Mouse (Mus musculus) small intestine, adult 2 months (tissue): Measurements from ENCODE around the gene Mrpl38. TPM values are rescaled to one million over a fixed set of nuclear protein-coding genes. Genes with fewer than 3 reads are reported as not detected.

Experiments used
- H3K27ac ChIP-seq: fragments of 200-500 bp; 2 replicates; pipeline ENCODE4 v1.5.1; 2012; ENCODE audit warnings: low read depth, low read length, control low read depth, inconsistent platforms; ENCODE audit not compliant: insufficient read depth
- H3K27me3 ChIP-seq: fragments of 200-500 bp; 2 replicates; pipeline ENCODE4 v1.6.1; 2012; ENCODE audit warnings: mild to moderate bottlenecking, moderate library complexity, low read length, inconsistent platforms; ENCODE audit not compliant: control insufficient read depth, insufficient read depth
- H3K36me3 ChIP-seq: fragments of 200-500 bp; 2 replicates; pipeline ENCODE4 v1.6.1; 2012; ENCODE audit warnings: mild to moderate bottlenecking, low read length, control low read depth, inconsistent platforms; ENCODE audit not compliant: control insufficient read depth, insufficient read depth
- H3K4me1 ChIP-seq: fragments of 200-500 bp; 2 replicates; pipeline ENCODE4 v1.6.1; 2012; ENCODE audit warnings: low read length, inconsistent platforms, mixed read lengths; ENCODE audit not compliant: control insufficient read depth, insufficient read depth, insufficient read length
- H3K4me3 ChIP-seq: fragments of 200-500 bp; 2 replicates; pipeline ENCODE4 v1.5.1; 2012; ENCODE audit warnings: low read depth, mild to moderate bottlenecking, control low read depth, inconsistent platforms, low read length, moderate library complexity
- CTCF ChIP-seq: fragments of 200-500 bp; IDR thresholded peaks from 2 replicates; pipeline ENCODE4 v1.5.1; 2012; ENCODE audit warnings: low read depth, mild to moderate bottlenecking, control low read depth, inconsistent platforms, low read length, moderate library complexity, mixed read lengths; ENCODE audit not compliant: insufficient replicate concordance, insufficient read length; ENCODE audit errors: extremely low read depth
- POLR2A ChIP-seq: fragments of 200-500 bp; IDR thresholded peaks from 2 replicates; pipeline ENCODE4 v1.6.1; 2012; ENCODE audit warnings: low read depth, mild to moderate bottlenecking, control low read depth, inconsistent platforms, low read length, moderate library complexity
- WGBS: fragments of 180-500 bp; shearing (Covaris S2); methylation state at CpG from one replicate; pipeline ENCODE4 v1.1.7; 2018; 5-methylcytosine and 5-hydroxymethylcytosine counted together
- polyA plus RNA-seq: library from polyadenylated mRNA; depleted of rRNA; stranded (reverse); fragments of >200 nt; gene quantifications from 2 replicates; pipeline ENCODE4 v1.2.3, GENCODE M21; 2012

Gene Mrpl38
- polyA plus RNA-seq, 1 experiment, result 40.1 TPM

DNA sequence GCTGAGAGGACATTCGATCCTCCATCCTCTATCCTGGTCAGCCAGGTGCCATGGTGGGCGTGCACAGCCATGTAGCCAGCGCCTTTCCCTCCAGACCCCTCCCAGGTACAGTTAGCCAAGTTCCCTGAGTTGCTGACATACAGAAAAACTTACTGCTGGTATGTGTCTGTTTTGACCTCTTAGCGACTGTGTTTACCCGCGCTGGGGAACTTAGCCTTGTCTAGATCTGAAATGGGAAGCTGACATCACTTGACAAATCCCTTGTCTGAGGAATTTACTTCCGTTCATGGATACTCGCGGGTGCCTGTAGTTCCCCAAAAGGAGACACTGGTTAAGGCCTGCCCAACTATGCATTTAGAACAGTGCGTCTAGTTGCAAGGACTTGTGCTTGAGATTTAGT is 28.1 kb downstream of the Mrpl38 start:
- peak overlapping the region; percentile 83 for H3K27ac ChIP-seq
- no peaks in the 10 kb centered on the region for H3K36me3 ChIP-seq
- 44% methylated on average over 10 of the region's 10 CpGs for WGBS
- TF ChIP-seq CTCF (no peak), POLR2A (no peak)
- peak overlapping the region; percentile 80 for H3K4me3 ChIP-seq
- H3K4me1 ChIP-seq, result peaks cover 21% of the 10 kb centered on the region
- H3K27me3 ChIP-seq, result peaks cover 18% of the 10 kb centered on the region

DNA sequence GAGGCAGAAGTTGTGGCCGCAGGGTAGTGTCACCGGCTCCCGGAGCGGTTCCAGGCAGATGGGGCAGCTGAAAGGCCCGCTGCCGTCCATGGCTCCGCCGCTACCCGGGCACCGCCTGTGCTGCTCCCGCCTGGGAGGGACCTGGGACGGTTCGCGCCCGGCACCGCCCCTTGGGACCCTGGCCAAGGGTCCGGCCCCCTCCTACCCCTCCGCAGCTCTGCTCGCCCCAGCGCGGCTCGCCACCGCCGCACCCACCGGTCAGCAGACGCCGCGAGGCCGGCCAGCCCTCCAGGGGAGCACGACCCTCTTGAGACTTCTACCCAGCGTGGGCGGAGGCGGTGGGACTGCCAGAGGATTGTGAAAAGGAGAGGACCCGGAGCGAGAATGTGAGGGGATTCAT is 28.5 kb downstream of the Mrpl38 start:
- no peak for TF ChIP-seq CTCF
- TF ChIP-seq POLR2A, result peak; percentile 34; the same call in 1 of the 2 replicates

GRCm38 (mm10) chr11:116109441-116110081 is 29.1 kb downstream of the Mrpl38 start:
- peak overlapping the region; percentile 82 for H3K27ac ChIP-seq
- TF ChIP-seq CTCF (no peak), POLR2A (no peak)
- H3K27me3 ChIP-seq, result peaks cover 18% of the 10 kb centered on the region
- H3K4me1 ChIP-seq, result peaks cover 21% of the 10 kb centered on the region
- no peaks in the 10 kb centered on the region for H3K36me3 ChIP-seq
- H3K4me3 ChIP-seq, result peak overlapping the region; percentile 80
- WGBS, result under 1% methylated on average over 70 of the region's 70 CpGs

More for the DNA sequence above, 28.5 kb downstream of the Mrpl38 start:
- H3K27me3 ChIP-seq, result peaks cover 18% of the 10 kb centered on the region
- H3K36me3 ChIP-seq, result no peaks in the 10 kb centered on the region
- peaks cover 21% of the 10 kb centered on the region for H3K4me1 ChIP-seq
- WGBS, result 3% methylated on average over 35 of the region's 35 CpGs
- H3K4me3 ChIP-seq, result peak overlapping the region; percentile 80
- peak overlapping the region; percentile 83 for H3K27ac ChIP-seq

- peak overlapping the region; percentile 80 for H3K4me3 ChIP-seq
- peaks cover 18% of the 10 kb centered on the region for H3K27me3 ChIP-seq
- no peaks in the 10 kb centered on the region for H3K36me3 ChIP-seq
- TF ChIP-seq POLR2A, result no peak
- H3K27ac ChIP-seq, result peak overlapping the region; percentile 82
- peaks cover 26% of the 10 kb centered on the region for H3K4me1 ChIP-seq
- 10% methylated on average over 23 of the region's 23 CpGs for WGBS
These were observed 30.1 kb downstream of the Mrpl38 start for GRCm38 (mm10) chr11:116108464-116109137.

GRCm38 (mm10) chr11:116107777-116108285 is 30.8 kb downstream of the Mrpl38 start:
- peak overlapping the region; percentile 82; the same call in 1 of the 2 replicates for H3K27ac ChIP-seq
- peak overlapping the region; percentile 80 for H3K4me3 ChIP-seq
- H3K27me3 ChIP-seq, result peaks cover 18% of the 10 kb centered on the region
- H3K4me1 ChIP-seq, result peaks cover 28% of the 10 kb centered on the region
- TF ChIP-seq CTCF (no peak), POLR2A (no peak)
- 16% methylated on average over 19 of the region's 19 CpGs for WGBS
- H3K36me3 ChIP-seq, result no peaks in the 10 kb centered on the region

DNA sequence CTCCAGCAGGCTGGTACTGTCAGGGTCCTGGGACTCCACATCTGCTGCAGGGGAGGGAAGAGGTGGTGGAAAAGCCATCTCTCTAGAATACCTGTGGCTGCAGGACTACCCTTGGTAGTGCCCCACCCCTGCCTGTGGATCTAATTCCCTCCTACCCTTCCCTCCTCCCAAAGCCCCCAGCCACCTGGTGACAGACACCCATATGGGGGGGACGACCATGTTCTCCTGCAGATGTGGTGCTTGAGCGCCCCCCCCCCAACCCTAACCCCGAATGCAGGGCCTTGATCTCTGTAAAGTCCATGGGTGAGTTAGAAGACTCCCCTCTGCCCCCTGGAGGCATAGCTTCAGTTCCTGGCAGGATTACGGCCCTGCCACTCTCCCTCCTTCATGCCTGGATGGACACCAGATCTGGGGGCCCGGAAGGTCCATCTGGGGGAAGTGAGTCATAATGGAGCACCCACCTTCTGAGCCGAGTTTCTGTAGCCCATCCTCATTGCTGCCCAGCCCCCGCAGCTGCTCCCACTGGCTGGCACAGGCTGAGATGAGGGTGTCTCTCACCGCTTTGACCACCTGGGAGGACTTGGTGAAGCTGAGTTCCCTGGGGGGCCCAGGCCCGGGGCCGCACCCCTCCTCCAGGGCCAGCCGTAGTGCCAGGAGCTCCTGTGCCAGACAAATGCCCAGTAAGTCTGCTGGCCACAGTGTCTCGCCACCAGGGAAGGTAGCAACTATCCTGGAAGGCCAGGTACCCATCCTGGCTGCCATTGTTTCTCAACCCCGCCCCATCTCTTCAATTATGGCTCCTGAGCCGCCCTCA is 31.5 kb downstream of the Mrpl38 start:
- H3K27me3 ChIP-seq, result peaks cover 18% of the 10 kb centered on the region
- H3K4me1 ChIP-seq, result peaks cover 28% of the 10 kb centered on the region
- WGBS, result 54% methylated on average over 14 of the region's 14 CpGs
- H3K27ac ChIP-seq, result no peak overlapping the region
- no peaks in the 10 kb centered on the region for H3K36me3 ChIP-seq
- H3K4me3 ChIP-seq, result peak overlapping the region; percentile 80
- no peak for TF ChIP-seq CTCF
- TF ChIP-seq POLR2A, result no peak
